Mouse (Mus musculus) megakaryocyte, embryonic 14.5 days (primary cell): ENCODE data around the gene Ccdc102a.

Experiments used
- FLI1 ChIP-seq: IDR thresholded peaks from 2 replicates; pipeline ENCODE4 v1.6.1; 2012; ENCODE audit warnings: low read length, inconsistent platforms, mixed read lengths
- GATA1 ChIP-seq: IDR thresholded peaks from 3 replicates; pipeline ENCODE4 v1.6.1; 2012; ENCODE audit warnings: mixed read lengths, low read length, inconsistent platforms, borderline replicate concordance

- TF ChIP-seq GATA1 (no peak), FLI1 (no peak)
Measured at GRCm38 (mm10) chr8:94913061-94913660, 4.7 kb downstream of the Ccdc102a start.
